Mouse (Mus musculus) neural tube, embryonic 10.5 days (tissue): ENCODE results near the gene Fig4.

ENCODE experiments used
- DNase-seq: peaks from one replicate; pipeline ENCODE4 v3.0.0-alpha.2; 2017; ENCODE audit warnings: low spot score; ENCODE audit errors: extremely low spot score

Gene Fig4

GRCm38 (mm10) chr10:41218897-41219296 is 84.2 kb downstream of the Fig4 start:
- no peak for DNase-seq

DNA sequence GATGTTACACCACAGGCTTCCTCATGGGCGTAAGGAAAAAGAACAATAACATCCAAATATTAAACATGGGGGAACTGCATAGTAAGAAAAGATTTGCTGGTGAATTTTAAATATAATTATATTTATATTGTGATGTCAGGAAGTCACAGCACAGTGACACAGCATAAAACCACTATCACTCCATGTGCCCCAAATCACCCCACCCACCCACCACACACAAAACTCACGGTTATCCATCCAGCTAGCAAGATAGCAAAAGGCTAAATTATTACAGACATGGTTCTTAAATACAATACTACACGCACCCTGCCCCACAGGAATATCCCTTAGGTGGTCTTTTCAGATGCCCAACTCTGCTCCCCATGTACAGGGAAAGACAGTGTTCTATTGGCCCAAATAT is 89.0 kb downstream of the Fig4 start:
- no peak for DNase-seq

GRCm38 (mm10) chr10:41209538-41209937 is 93.5 kb downstream of the Fig4 start:
- no peak for DNase-seq

DNA sequence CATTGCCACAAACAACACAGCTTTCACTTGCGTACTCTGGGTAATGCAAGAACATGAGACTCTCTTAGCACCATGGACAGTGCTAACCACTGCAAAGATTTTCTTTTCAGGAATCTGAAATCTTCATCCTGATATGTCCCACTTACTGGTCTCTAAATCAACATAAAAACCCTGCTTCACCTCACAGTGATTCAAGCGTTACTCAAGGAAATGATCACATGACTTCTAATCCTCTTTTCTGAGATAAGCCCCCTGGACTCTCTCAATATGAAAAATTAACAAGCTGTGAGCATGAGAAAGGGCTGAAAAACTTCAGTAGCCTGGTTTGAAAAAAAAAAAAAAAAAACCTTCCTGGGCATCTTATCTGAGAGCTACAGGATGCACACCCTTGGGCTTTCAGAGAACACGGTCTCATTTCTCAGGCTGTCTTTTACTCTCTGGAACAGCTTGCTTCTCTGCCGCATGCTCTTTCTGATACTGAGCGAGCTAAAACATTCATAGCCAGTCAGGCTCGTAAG is 94.1 kb downstream of the Fig4 start:
- no peak for DNase-seq

- DNase-seq, result no peak
These were observed 97.4 kb downstream of the Fig4 start for GRCm38 (mm10) chr10:41205647-41206046.

- DNase-seq, result no peak
These were observed 98.3 kb downstream of the Fig4 start for GRCm38 (mm10) chr10:41204637-41205315.

- DNase-seq, result no peak
These were observed 98.9 kb downstream of the Fig4 start for GRCm38 (mm10) chr10:41204191-41204590.

DNA sequence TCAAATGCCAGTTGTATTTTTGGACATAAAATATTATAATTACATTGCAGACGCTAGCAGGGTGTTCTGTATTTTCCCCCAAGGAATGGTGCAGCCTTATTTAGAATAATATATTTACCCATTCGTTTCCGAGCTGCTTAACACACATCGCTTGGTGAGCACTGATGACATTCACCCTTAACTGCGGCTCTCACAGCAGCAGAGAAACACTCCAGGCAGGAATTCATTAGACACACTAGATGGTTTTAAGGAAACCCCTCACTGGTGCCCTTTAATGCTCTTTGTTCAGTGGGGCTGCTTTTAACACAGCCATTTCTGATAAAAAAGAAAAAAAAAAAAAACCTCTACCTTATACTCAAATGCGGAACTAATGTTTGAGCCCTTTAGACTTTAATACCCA is 104.3 kb downstream of the Fig4 start:
- DNase-seq, result no peak

DNA sequence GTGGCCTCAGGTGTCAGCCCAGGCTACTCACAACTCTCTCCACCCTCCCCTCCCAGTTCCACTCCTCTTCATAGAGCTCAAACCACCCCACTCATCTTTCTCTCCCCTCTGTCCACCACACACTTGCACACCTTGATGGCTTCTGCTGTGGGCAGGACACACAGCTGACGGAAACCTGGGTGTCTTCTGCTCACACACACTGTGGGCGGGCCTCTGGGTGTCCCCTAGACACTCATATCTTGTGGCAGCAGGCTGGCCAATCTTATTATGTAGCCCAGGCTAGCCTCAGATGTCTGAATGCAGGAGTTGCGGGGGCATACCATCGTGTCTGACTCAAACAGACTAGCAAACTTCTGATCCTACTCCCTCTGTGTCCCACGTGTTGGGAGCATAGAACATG is 105.3 kb downstream of the Fig4 start:
- no peak for DNase-seq

GRCm38 (mm10) chr10:41196295-41196694 is 106.8 kb downstream of the Fig4 start:
- no peak for DNase-seq

DNA sequence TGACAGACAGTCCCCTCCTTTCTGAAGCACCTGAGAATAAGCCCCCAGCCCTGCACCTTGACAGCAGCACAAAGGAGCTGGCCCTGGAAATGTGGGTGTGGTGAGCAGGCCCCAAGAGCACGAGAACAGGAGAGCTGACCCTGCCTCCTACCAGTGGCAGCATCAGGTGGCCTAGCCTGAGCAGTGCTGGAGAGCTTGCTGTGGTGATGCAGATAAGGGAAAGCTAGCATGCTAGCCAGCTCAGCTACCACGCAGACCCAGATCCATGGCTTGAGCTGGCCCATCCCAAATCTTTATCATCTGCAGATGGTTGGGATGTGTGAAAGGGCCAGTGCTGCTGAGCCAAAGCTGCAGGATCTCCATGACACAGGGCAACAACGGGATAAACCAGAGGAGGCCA is 113.7 kb downstream of the Fig4 start:
- DNase-seq, result no peak

DNA sequence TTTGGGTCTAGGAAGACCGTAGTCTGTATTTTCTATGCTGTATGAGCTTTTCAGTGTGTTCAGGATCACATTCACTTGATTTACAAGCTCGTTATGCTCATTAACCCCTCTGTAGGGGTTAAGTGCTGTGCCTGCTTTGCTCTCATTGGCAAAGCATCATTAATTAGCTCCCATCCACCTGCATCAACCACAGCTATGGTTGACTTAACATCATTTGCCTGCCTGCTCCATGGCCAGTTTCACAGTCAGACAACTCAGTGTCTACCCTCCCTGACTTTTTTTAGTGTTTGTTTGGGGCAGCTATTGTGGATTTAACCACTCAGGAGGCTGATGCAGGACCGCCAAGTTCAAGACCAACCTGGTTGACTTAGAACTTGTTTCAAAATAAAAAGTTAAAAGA is 119.1 kb downstream of the Fig4 start:
- no peak for DNase-seq

DNA sequence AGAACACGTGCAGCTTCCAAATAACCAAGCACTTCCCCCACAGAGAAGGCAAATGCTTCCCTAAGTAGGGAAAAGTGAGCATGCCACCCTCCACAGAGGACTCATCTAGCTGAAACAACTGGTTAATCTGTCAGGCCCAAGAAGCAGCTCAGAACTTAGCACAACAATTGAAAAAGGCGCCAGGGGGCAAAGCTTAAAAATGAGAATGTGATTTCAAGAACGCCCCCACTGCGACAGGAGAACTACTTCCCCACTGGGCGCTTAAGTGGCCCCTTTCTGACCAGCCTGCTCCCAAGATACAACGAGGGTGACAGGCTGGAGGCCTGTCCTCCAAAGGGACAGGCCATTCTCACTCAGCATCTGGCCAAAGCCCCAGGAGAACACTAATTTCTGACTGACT is 120.4 kb downstream of the Fig4 start:
- DNase-seq, result no peak

DNA sequence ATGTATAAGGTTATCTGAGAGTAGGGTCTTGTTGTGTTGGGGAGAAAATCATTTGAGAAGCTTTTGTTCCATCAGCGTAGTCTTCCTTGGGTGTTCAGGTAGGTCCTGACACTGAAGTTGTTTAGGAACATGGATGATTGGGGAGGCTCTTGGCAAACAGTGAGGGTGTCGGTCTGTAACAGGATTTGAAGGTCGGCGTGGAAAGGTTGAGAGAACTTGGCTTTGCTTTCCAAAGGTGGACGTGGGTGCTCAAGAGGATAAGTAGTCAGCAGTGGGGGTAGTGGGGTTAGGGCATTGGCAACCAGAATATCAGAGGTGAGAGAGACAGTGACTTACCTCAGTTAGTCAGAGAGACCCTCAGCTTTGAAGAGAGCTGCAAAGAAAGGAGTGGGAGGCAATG is 136.9 kb downstream of the Fig4 start:
- no peak for DNase-seq

- DNase-seq, result no peak
These were observed 140.0 kb downstream of the Fig4 start for GRCm38 (mm10) chr10:41163108-41163507.

GRCm38 (mm10) chr10:41157296-41157695 is 145.8 kb downstream of the Fig4 start:
- no peak for DNase-seq

- no peak for DNase-seq
These were observed 146.4 kb downstream of the Fig4 start for GRCm38 (mm10) chr10:41156693-41157092.

- no peak for DNase-seq
These were observed 149.8 kb downstream of the Fig4 start for GRCm38 (mm10) chr10:41153229-41153750.

- DNase-seq, result no peak
These were observed 151.2 kb downstream of the Fig4 start for GRCm38 (mm10) chr10:41151901-41152300.

GRCm38 (mm10) chr10:41151441-41151840 is 151.6 kb downstream of the Fig4 start:
- no peak for DNase-seq

DNA sequence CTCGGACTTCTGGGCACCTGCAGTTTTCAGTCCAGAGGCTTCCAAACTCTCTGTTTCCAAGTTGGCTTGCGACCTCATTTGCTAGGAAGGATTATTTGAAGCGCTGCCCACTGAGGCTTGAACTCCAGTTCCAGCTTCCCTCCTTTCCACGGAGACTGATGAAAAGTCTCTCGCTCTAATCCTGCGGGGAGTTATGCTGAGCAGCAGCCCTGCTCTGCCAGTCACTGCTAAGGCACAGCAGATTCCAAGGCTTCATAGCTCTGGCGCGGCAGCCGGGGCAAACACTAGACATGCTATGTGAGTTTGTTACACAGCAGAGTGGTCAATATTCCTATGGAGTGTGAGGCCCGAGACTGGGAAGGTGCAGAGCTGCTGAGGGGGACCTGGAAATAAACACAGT is 152.0 kb downstream of the Fig4 start:
- DNase-seq, result no peak

DNA sequence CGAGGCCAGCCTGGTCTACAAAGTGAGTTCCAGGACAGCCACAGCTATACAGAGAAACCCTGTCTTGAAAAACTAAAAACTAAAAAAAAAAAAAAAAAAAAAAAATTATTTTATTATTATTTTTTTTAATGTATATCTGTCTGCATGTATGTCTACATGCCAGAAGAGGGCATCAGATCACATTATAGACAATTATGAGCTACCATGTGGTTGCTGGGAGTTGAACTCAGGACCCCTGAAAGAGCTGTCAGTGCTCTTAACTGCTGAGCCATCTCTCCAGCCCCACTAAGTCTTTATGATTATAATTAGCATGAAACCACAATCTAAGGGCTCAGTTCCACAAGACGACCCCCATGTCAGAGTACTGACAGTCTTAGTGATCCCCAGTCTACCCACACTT is 152.6 kb downstream of the Fig4 start:
- DNase-seq, result no peak

DNA sequence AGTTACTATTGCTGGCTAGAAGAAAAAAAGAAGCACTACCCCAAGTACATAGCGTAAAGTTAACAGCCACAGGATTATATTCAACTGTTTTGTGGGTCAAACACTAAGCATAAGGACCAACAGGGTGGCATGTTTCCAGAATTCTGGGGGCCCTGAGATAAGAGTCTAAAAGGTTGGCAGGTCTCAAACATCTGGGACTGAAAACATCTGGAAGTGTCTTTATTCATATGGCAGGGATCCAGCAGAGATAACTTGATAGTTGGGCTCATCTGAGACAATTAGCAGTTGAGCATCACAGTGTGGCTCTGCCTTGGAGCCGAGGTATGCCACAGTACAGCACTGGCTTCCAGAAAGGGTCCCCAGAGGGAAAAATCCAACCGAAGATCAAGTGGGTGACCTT is 153.8 kb downstream of the Fig4 start:
- no peak for DNase-seq
